Mouse (Mus musculus) MEL (cell line): ENCODE measurements around the gene Dapk3. TPM values are rescaled to one million over a fixed set of nuclear protein-coding genes. Genes with fewer than 3 reads are reported as not detected.

ENCODE experiments used
- DNase-seq: peaks from one replicate; pipeline ENCODE4 v3.0.0; 2011; ENCODE audit warnings: low read depth, low spot score
- H3K27ac ChIP-seq: 2 replicates; pipeline ENCODE4 v1.5.1; 2012; ENCODE audit warnings: low read depth, mild to moderate bottlenecking, control low read depth, low read length, moderate library complexity; ENCODE audit not compliant: control insufficient read depth
- H3K27me3 ChIP-seq, 2 experiments: fragments of 150-350 bp in 1 of 2; sonication (generic) in 1 of 2; 2 replicates each; pipeline ENCODE4 v1.6.1; 2012; ENCODE audit warnings: low read length in 2 of 2, mild to moderate bottlenecking in 2 of 2, improper control_type of control experiment in 1 of 2, moderate library complexity in 1 of 2; ENCODE audit not compliant: insufficient read depth in 2 of 2, control insufficient read depth in 1 of 2
- H3K36me3 ChIP-seq, 2 experiments: 2 replicates each; pipeline ENCODE4 v1.6.1; 2012 to 2014; ENCODE audit warnings: low read length in 2 of 2, improper control_type of control experiment in 1 of 2, inconsistent platforms in 1 of 2, mild to moderate bottlenecking in 1 of 2; ENCODE audit not compliant: insufficient read depth in 2 of 2, control insufficient read depth in 1 of 2
- H3K4me1 ChIP-seq, 2 experiments: fragments of 150-350 bp in 1 of 2; sonication (generic) in 1 of 2; 2 replicates each; pipeline ENCODE4 v1.6.1; 2012; ENCODE audit warnings: low read length in 2 of 2, improper control_type of control experiment in 1 of 2, mild to moderate bottlenecking in 1 of 2; ENCODE audit not compliant: insufficient read depth in 2 of 2, control insufficient read depth in 1 of 2
- H3K4me3 ChIP-seq, 2 experiments: fragments of 150-350 bp in 1 of 2; sonication (generic) in 1 of 2; 2 replicates each; pipeline ENCODE4 v1.5.1; 2012; ENCODE audit warnings: low read depth in 2 of 2, low read length in 2 of 2, mild to moderate bottlenecking in 2 of 2, moderate library complexity in 2 of 2, control low read depth in 1 of 2, improper control_type of control experiment in 1 of 2; ENCODE audit not compliant: control insufficient read depth in 1 of 2, insufficient read depth in 1 of 2
- H3K79me2 ChIP-seq: 2 replicates; pipeline ENCODE4 v1.6.1; 2012; ENCODE audit warnings: mild to moderate bottlenecking, low read length, moderate library complexity; ENCODE audit not compliant: control insufficient read depth, poor library complexity, insufficient read depth
- H3K9ac ChIP-seq: 2 replicates; pipeline ENCODE4 v1.6.1; 2012; ENCODE audit warnings: low read depth, mild to moderate bottlenecking, control low read depth, low read length, moderate library complexity; ENCODE audit not compliant: control insufficient read depth, poor library complexity, severe bottlenecking
- H3K9me3 ChIP-seq: fragments of 150-350 bp; sonication (generic); replicated peaks from 2 replicates; pipeline ENCODE4 v1.6.1; 2012; ENCODE audit warnings: mild to moderate bottlenecking, low read length, improper control_type of control experiment, moderate library complexity; ENCODE audit not compliant: insufficient read depth
- BHLHE40 ChIP-seq: IDR thresholded peaks from 2 replicates; pipeline ENCODE4 v1.6.1; 2012; ENCODE audit warnings: low read depth, mild to moderate bottlenecking, inconsistent platforms, low read length, improper control_type of control experiment, borderline replicate concordance
- CHD1 ChIP-seq: IDR thresholded peaks from 2 replicates; pipeline ENCODE4 v1.6.1; 2012; ENCODE audit warnings: low read depth, mild to moderate bottlenecking, inconsistent platforms, low read length, improper control_type of control experiment
- CTCF ChIP-seq, 3 experiments: IDR thresholded peaks in 2 of 3; conservative IDR thresholded peaks in 1 of 3; 2 replicates each; pipeline ENCODE4 v1.5.1; 2011 to 2012; ENCODE audit warnings: low read length in 3 of 3, low read depth in 2 of 3, mild to moderate bottlenecking in 2 of 3, improper control_type of control experiment in 1 of 3, inconsistent platforms in 1 of 3, mixed read lengths in 1 of 3, moderate library complexity in 1 of 3; ENCODE audit not compliant: control insufficient read depth in 1 of 3, insufficient read depth in 1 of 3, poor library complexity in 1 of 3, severe bottlenecking in 1 of 3
- E2F4 ChIP-seq: IDR thresholded peaks from 2 replicates; pipeline ENCODE4 v1.6.1; 2011; ENCODE audit warnings: low read depth, low read length, improper control_type of control experiment, borderline replicate concordance
- GABPA ChIP-seq: IDR thresholded peaks from 2 replicates; pipeline ENCODE4 v1.6.1; 2012; ENCODE audit warnings: low read depth, mild to moderate bottlenecking, inconsistent platforms, low read length, improper control_type of control experiment, moderate library complexity
- JUND ChIP-seq: IDR thresholded peaks from 2 replicates; pipeline ENCODE4 v1.6.1; 2011; ENCODE audit warnings: low read depth, mild to moderate bottlenecking, improper control_type of control experiment, low read length
- KAT2A ChIP-seq: conservative IDR thresholded peaks from 2 replicates; pipeline ENCODE4 v1.6.1; 2012; ENCODE audit warnings: low read depth, low read length, improper control_type of control experiment, inconsistent platforms
- MAFK ChIP-seq: IDR thresholded peaks from 2 replicates; pipeline ENCODE4 v1.6.1; 2011; ENCODE audit warnings: low read depth, mild to moderate bottlenecking, low read length, improper control_type of control experiment, borderline replicate concordance
- MAZ ChIP-seq: IDR thresholded peaks from 2 replicates; pipeline ENCODE4 v1.6.1; 2012; ENCODE audit warnings: low read depth, mild to moderate bottlenecking, inconsistent platforms, low read length, improper control_type of control experiment
- MEF2A ChIP-seq: IDR thresholded peaks from 2 replicates; pipeline ENCODE4 v1.6.1; 2014; ENCODE audit warnings: low read depth, mild to moderate bottlenecking, inconsistent platforms, low read length, improper control_type of control experiment; ENCODE audit not compliant: poor library complexity, insufficient replicate concordance, severe bottlenecking; ENCODE audit errors: extremely low read depth
- MXI1 ChIP-seq: IDR thresholded peaks from 2 replicates; pipeline ENCODE4 v1.6.1; 2011; ENCODE audit warnings: mild to moderate bottlenecking, low read depth, low read length, improper control_type of control experiment
- MYB ChIP-seq: IDR thresholded peaks from 2 replicates; pipeline ENCODE4 v1.6.1; 2011; ENCODE audit warnings: mild to moderate bottlenecking, low read depth, low read length, improper control_type of control experiment
- NRF1 ChIP-seq: IDR thresholded peaks from 2 replicates; pipeline ENCODE4 v1.6.1; 2014; ENCODE audit warnings: low read depth, mild to moderate bottlenecking, inconsistent platforms, low read length, improper control_type of control experiment, moderate library complexity; ENCODE audit not compliant: poor library complexity, insufficient read depth, severe bottlenecking
- POLR2AphosphoS5 ChIP-seq: IDR thresholded peaks from 2 replicates; pipeline ENCODE4 v1.6.1; 2012; ENCODE audit warnings: low read depth, borderline replicate concordance, mild to moderate bottlenecking, inconsistent platforms, low read length, moderate library complexity, mixed read lengths
- RCOR1 ChIP-seq: IDR thresholded peaks from 2 replicates; pipeline ENCODE4 v1.6.1; 2012; ENCODE audit warnings: low read depth, mild to moderate bottlenecking, inconsistent platforms, low read length, improper control_type of control experiment
- SIN3A ChIP-seq: IDR thresholded peaks from 2 replicates; pipeline ENCODE4 v1.6.1; 2012; ENCODE audit warnings: low read length, improper control_type of control experiment, inconsistent platforms
- TAL1 ChIP-seq: IDR thresholded peaks from 2 replicates; pipeline ENCODE4 v1.6.1; 2012; ENCODE audit warnings: mild to moderate bottlenecking, inconsistent platforms, low read length, moderate library complexity, mixed read lengths
- TBP ChIP-seq: IDR thresholded peaks from 2 replicates; pipeline ENCODE4 v1.8.0; 2011; ENCODE audit warnings: low read depth, low read length, improper control_type of control experiment
- USF1 ChIP-seq: IDR thresholded peaks from 2 replicates; pipeline ENCODE4 v1.6.1; 2014; ENCODE audit warnings: low read depth, mild to moderate bottlenecking, inconsistent platforms, low read length, improper control_type of control experiment, moderate library complexity
- USF2 ChIP-seq, 2 experiments: IDR thresholded peaks; 2 replicates each; pipeline ENCODE4 v1.6.1; 2011 to 2012; ENCODE audit warnings: improper control_type of control experiment in 2 of 2, low read length in 2 of 2, borderline replicate concordance in 1 of 2, inconsistent platforms in 1 of 2, low read depth in 1 of 2, mild to moderate bottlenecking in 1 of 2; ENCODE audit not compliant: insufficient read depth in 1 of 2
- ZKSCAN1 ChIP-seq: IDR thresholded peaks from 2 replicates; pipeline ENCODE4 v1.6.1; 2012; ENCODE audit warnings: low read depth, mild to moderate bottlenecking, inconsistent platforms, low read length, improper control_type of control experiment, moderate library complexity
- ZNF384 ChIP-seq: IDR thresholded peaks from 2 replicates; pipeline ENCODE4 v1.6.1; 2012; ENCODE audit warnings: low read depth, mild to moderate bottlenecking, inconsistent platforms, low read length, improper control_type of control experiment
- polyA plus RNA-seq, 2 experiments: library from polyadenylated mRNA; stranded (reverse) in 1 of 2; unstranded in 1 of 2; fragments of >175 nt in 1 of 2; fragments of >200 nt in 1 of 2; gene quantifications; 2 replicates each; pipeline versions ENCODE4 v1.2.1 to v1.2.4; 2012; ENCODE audit warnings: low replicate concordance in 2 of 2, low read depth in 1 of 2; ENCODE audit not compliant: insufficient read length in 2 of 2, insufficient read depth in 1 of 2, missing spikeins in 1 of 2
- total RNA-seq: library from RNA; depleted of rRNA; stranded (reverse); fragments of 300-350 nt; gene quantifications from 2 replicates; pipeline ENCODE4 v1.2.3, GENCODE M21; 2012

Gene Dapk3
- total and polyA plus RNA-seq, 3 experiments: 42.3 to 79.1 TPM; not detected in 1

DNA sequence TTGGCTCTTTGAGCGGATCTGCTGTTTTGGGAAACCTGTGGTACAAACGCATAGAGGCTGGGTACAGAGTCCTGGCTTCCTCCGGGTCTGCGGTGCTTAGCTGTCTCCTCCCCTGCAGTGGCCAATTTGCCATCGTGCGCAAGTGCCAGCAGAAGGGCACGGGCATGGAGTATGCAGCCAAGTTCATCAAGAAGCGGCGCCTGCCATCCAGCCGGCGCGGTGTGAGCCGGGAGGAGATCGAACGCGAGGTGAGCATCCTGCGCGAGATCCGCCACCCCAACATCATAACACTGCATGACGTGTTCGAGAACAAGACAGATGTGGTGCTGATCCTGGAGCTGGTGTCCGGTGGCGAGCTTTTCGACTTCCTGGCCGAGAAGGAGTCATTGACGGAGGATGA, 7.0 kb downstream of the Dapk3 start:
- no peak overlapping the region for H3K27ac ChIP-seq
- no peak for DNase-seq
- H3K9me3 ChIP-seq: no peaks in the 10 kb centered on the region
- peaks cover 3% of the 10 kb centered on the region; the same call in 1 of the 2 replicates for H3K79me2 ChIP-seq
- no peaks in the 10 kb centered on the region for H3K36me3 ChIP-seq
- no peaks in the 10 kb centered on the region for H3K27me3 ChIP-seq
- H3K4me3 ChIP-seq: no peak overlapping the region
- H3K9ac ChIP-seq: no peak overlapping the region
- TF ChIP-seq ZKSCAN1 (no peak), JUND (no peak), CHD1 (no peak), USF1 (no peak), TBP (no peak), E2F4 (no peak), MAFK (no peak), USF2 (IDR thresholded peaks at IDR 0.05; ENCODE audit: borderline replicate concordance in 1 of 2, insufficient read depth in 1 of 2, low read depth in 1 of 2, low read length in 2 of 2) (no peak), TAL1 (no peak), SIN3A (no peak), RCOR1 (no peak), NRF1 (no peak), POLR2AphosphoS5 (no peak), ZNF384 (no peak)
- TF ChIP-seq, all 39 proteins: peak for 0
- H3K4me1 ChIP-seq: peaks cover 0 to 14% of the 10 kb centered on the region in 2 experiments; a peak in 2 of 4 replicates

DNA sequence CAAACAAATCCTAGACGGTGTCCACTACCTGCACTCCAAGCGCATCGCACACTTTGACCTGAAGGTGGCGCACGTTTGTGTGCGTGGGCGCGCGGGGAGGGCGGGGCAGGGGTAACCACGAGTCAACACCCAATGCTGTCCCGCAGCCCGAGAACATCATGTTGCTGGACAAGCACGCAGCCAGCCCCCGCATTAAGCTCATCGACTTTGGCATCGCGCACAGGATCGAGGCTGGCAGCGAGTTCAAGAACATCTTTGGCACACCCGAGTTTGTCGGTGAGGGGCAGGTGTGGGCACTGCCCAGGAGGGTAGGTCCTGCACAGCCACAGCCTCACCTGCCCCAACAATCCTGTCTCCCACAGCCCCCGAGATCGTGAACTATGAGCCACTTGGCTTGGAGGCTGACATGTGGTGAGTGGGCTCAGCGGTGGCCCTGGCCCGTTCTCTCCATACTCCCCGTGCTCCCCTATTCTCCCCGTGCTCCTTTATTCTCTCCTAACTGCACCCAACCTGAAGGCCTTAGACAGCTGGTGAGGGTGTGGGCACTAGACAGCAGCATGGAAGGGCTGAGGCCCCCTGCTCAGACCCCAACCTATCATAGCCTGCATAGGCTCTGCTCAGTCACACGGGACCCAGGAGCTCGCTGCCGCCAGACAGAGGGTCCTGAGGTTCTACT, 7.6 kb downstream of the Dapk3 start:
- peak; percentile 62 for DNase-seq
- H3K79me2 ChIP-seq: peaks cover 3% of the 10 kb centered on the region; the same call in 1 of the 2 replicates
- no peak overlapping the region for H3K4me3 ChIP-seq
- peaks cover 0 to 14% of the 10 kb centered on the region in 2 experiments; a peak in 2 of 4 replicates for H3K4me1 ChIP-seq
- TF ChIP-seq MYB (no peak), MEF2A (no peak), MXI1 (no peak), BHLHE40 (no peak), ZKSCAN1 (no peak), GABPA (no peak), CTCF (IDR thresholded peaks at IDR 0.05 in 2 of 3, conservative IDR thresholded peaks at IDR 0.05 in 1 of 3; ENCODE audit: control insufficient read depth in 1 of 3, insufficient read depth in 1 of 3, low read depth in 2 of 3, low read length in 3 of 3, poor library complexity in 1 of 3, severe bottlenecking in 1 of 3) (peak; percentile 40 to 78 (median 65); a peak in 5 of 6 replicates), MAZ (0 out of 2 replicates have a peak, but pooled peaks have one; percentile 38), POLR2AphosphoS5 (no peak), KAT2A (no peak)
- H3K36me3 ChIP-seq: no peaks in the 10 kb centered on the region
- H3K27me3 ChIP-seq: no peaks in the 10 kb centered on the region
- no peak overlapping the region for H3K9ac ChIP-seq
- H3K9me3 ChIP-seq: no peaks in the 10 kb centered on the region
- H3K27ac ChIP-seq: no peak overlapping the region
